Mouse (Mus musculus): ENCODE measurements around the gene Bri3. TPM values are rescaled to one million over a fixed set of nuclear protein-coding genes. Genes with fewer than 3 reads are reported as not detected.

The Bri3 gene
- polyA plus RNA-seq, 1 experiment, result 76.9 TPM

DNA sequence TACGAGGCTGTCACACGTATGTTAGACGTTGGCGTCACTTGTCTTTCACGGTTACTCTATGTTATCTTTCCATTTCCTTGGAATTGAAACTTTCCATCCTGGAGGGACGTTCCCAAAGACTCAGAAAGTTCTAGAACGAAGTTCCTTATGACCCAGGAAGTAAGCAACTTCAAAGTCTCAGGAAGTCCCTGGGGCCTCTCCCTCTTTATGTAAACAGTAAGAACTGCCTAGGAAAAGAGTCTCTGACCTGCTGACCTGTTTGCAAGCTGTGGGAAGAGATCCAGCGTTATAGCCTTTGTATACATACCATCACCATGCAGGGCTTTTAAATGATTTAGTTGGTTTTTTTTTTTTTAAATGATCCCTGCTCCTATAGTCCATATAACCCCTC, 203.0 kb downstream of the Bri3 start:
- DNase-seq, result no peak
- Histone ChIP-seq H3K27ac (ENCODE audit: control insufficient read depth, insufficient read depth, low read length) (no peak overlapping the region), H3K27me3 (ENCODE audit: control insufficient read depth, insufficient read depth, low read length) (no peaks in the 10 kb centered on the region), H3K36me3 (ENCODE audit: control insufficient read depth, insufficient read depth, low read length) (no peaks in the 10 kb centered on the region), H3K4me3 (ENCODE audit: control insufficient read depth, insufficient read depth, low read length) (no peak overlapping the region), H3K4me1 (replicated peaks; ENCODE audit: control insufficient read depth, insufficient read depth, low read length) (no peaks in the 10 kb centered on the region)
- WGBS, result 70% methylated on average over 8 of the region's 8 CpGs
- TF ChIP-seq CTCF (IDR thresholded peaks at IDR 0.05; ENCODE audit: borderline replicate concordance, control insufficient read depth, extremely low read depth, insufficient read depth, low read length, poor library complexity), result no peak
- no peak for TF ChIP-seq POLR2A (IDR thresholded peaks at IDR 0.05; ENCODE audit: control insufficient read depth, extremely low read depth, insufficient read depth, low read length, poor library complexity)

- H3K27ac ChIP-seq (ENCODE audit: control insufficient read depth, insufficient read depth, low read length), result no peak overlapping the region
- DNase-seq, result no peak
- no peaks in the 10 kb centered on the region for H3K27me3 ChIP-seq (ENCODE audit: control insufficient read depth, insufficient read depth, low read length)
- TF ChIP-seq CTCF (IDR thresholded peaks at IDR 0.05; ENCODE audit: borderline replicate concordance, control insufficient read depth, extremely low read depth, insufficient read depth, low read length, poor library complexity), result no peak
- TF ChIP-seq POLR2A (IDR thresholded peaks at IDR 0.05; ENCODE audit: control insufficient read depth, extremely low read depth, insufficient read depth, low read length, poor library complexity), result no peak
- H3K4me3 ChIP-seq (ENCODE audit: control insufficient read depth, insufficient read depth, low read length), result no peak overlapping the region
- no peaks in the 10 kb centered on the region for H3K4me1 ChIP-seq (replicated peaks; ENCODE audit: control insufficient read depth, insufficient read depth, low read length)
- WGBS, result 57% methylated on average over 5 of the region's 5 CpGs
- no peaks in the 10 kb centered on the region for H3K36me3 ChIP-seq (ENCODE audit: control insufficient read depth, insufficient read depth, low read length)
Measured at GRCm38 (mm10) chr5:144447975-144448374, 203.7 kb downstream of the Bri3 start.

GRCm38 (mm10) chr5:144452776-144453455, 208.7 kb downstream of the Bri3 start:
- TF ChIP-seq CTCF (IDR thresholded peaks at IDR 0.05; ENCODE audit: borderline replicate concordance, control insufficient read depth, extremely low read depth, insufficient read depth, low read length, poor library complexity) (no peak), POLR2A (IDR thresholded peaks at IDR 0.05; ENCODE audit: control insufficient read depth, extremely low read depth, insufficient read depth, low read length, poor library complexity) (no peak)
- H3K27me3 ChIP-seq (ENCODE audit: control insufficient read depth, insufficient read depth, low read length), result no peaks in the 10 kb centered on the region
- no peaks in the 10 kb centered on the region for H3K36me3 ChIP-seq (ENCODE audit: control insufficient read depth, insufficient read depth, low read length)
- DNase-seq, result no peak
- no peak overlapping the region for H3K27ac ChIP-seq (ENCODE audit: control insufficient read depth, insufficient read depth, low read length)
- H3K4me3 ChIP-seq (ENCODE audit: control insufficient read depth, insufficient read depth, low read length), result no peak overlapping the region
- WGBS, result 53% methylated on average over 7 of the region's 7 CpGs
- H3K4me1 ChIP-seq (replicated peaks; ENCODE audit: control insufficient read depth, insufficient read depth, low read length), result no peaks in the 10 kb centered on the region

DNA sequence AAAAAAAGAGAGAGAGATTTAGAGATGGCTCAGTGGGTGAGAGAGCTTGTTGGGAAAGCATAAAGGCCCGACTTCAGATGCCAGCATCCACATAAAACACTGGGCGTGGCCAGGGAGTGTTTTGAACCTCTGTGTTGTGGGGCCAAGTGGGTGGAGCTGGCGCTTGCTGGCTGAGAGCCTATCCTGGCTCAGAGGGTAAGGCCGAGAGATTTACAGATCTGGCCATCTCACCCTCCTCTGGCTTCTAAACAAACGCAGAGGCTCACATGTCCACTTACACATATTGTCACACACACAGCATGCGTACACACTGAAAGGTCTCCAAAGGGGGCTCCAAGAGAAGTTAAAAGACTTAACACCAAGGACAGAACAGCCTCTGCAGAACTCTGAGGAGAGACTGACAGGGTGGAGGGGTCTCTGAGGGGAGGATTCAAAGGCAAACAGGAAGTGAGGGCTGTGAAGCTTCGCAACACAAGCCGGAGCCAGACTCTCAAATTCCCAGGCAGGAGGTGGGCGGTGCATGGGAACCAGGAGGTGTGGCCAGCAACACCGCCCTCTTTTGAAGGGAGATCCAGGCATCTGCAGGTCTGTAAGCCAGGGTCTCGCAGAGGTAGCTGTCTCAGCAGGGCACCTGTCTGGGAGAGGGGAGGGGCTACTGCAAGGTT, 213.5 kb downstream of the Bri3 start:
- DNase-seq, result no peak
- no peak overlapping the region for H3K4me3 ChIP-seq (ENCODE audit: control insufficient read depth, insufficient read depth, low read length)

DNA sequence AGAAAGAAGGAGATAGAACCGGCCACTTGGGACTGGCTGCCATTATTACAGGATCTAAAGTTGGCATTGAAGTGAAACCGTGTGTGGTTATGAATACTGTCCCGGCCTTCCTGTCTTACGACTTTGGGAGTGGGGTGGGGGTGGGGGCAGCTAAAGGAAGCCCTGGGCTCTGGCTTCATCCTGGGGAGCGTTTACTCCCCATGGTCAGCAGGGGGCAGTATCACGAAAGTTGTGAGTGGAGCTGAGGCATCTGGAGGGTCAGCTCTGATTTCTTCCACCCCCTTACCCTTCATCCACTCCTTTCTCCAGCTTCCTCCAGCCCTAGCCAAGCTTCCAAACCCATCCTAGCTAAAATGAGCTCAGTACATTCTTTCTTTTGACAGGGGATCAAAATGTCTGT, 222.8 kb downstream of the Bri3 start:
- DNase-seq, result no peak
- Histone ChIP-seq H3K36me3 (ENCODE audit: control insufficient read depth, insufficient read depth, low read length) (no peaks in the 10 kb centered on the region), H3K4me3 (ENCODE audit: control insufficient read depth, insufficient read depth, low read length) (no peak overlapping the region), H3K4me1 (replicated peaks; ENCODE audit: control insufficient read depth, insufficient read depth, low read length) (no peaks in the 10 kb centered on the region), H3K27ac (ENCODE audit: control insufficient read depth, insufficient read depth, low read length) (no peak overlapping the region), H3K27me3 (ENCODE audit: control insufficient read depth, insufficient read depth, low read length) (no peaks in the 10 kb centered on the region)
- 39% methylated on average over 6 of the region's 6 CpGs for WGBS
- no peak for TF ChIP-seq POLR2A (IDR thresholded peaks at IDR 0.05; ENCODE audit: control insufficient read depth, extremely low read depth, insufficient read depth, low read length, poor library complexity)
- no peak for TF ChIP-seq CTCF (IDR thresholded peaks at IDR 0.05; ENCODE audit: borderline replicate concordance, control insufficient read depth, extremely low read depth, insufficient read depth, low read length, poor library complexity)

More for the DNA sequence above, 213.5 kb downstream of the Bri3 start:
- no peak for TF ChIP-seq POLR2A (IDR thresholded peaks at IDR 0.05; ENCODE audit: control insufficient read depth, extremely low read depth, insufficient read depth, low read length, poor library complexity)
- TF ChIP-seq CTCF (IDR thresholded peaks at IDR 0.05; ENCODE audit: borderline replicate concordance, control insufficient read depth, extremely low read depth, insufficient read depth, low read length, poor library complexity), result no peak
- no peak overlapping the region for H3K27ac ChIP-seq (ENCODE audit: control insufficient read depth, insufficient read depth, low read length)
- H3K4me1 ChIP-seq (replicated peaks; ENCODE audit: control insufficient read depth, insufficient read depth, low read length), result no peaks in the 10 kb centered on the region
- WGBS, result 21% methylated on average over 11 of the region's 11 CpGs
- H3K36me3 ChIP-seq (ENCODE audit: control insufficient read depth, insufficient read depth, low read length), result no peaks in the 10 kb centered on the region
- H3K27me3 ChIP-seq (ENCODE audit: control insufficient read depth, insufficient read depth, low read length), result no peaks in the 10 kb centered on the region

GRCm38 (mm10) chr5:144473056-144473455, 228.8 kb downstream of the Bri3 start:
- Histone ChIP-seq H3K36me3 (ENCODE audit: control insufficient read depth, insufficient read depth, low read length) (no peaks in the 10 kb centered on the region), H3K4me3 (ENCODE audit: control insufficient read depth, insufficient read depth, low read length) (no peak overlapping the region), H3K4me1 (replicated peaks; ENCODE audit: control insufficient read depth, insufficient read depth, low read length) (no peaks in the 10 kb centered on the region), H3K27ac (ENCODE audit: control insufficient read depth, insufficient read depth, low read length) (no peak overlapping the region), H3K27me3 (ENCODE audit: control insufficient read depth, insufficient read depth, low read length) (no peaks in the 10 kb centered on the region)
- no peak for TF ChIP-seq CTCF (IDR thresholded peaks at IDR 0.05; ENCODE audit: borderline replicate concordance, control insufficient read depth, extremely low read depth, insufficient read depth, low read length, poor library complexity)
- no peak for TF ChIP-seq POLR2A (IDR thresholded peaks at IDR 0.05; ENCODE audit: control insufficient read depth, extremely low read depth, insufficient read depth, low read length, poor library complexity)
- WGBS, result 83% methylated on average over 14 of the region's 14 CpGs
- no peak for DNase-seq

Data from thymus, adult 2 months (tissue).